Mouse (Mus musculus): Measurements from ENCODE around the gene Ank2.

DNA sequence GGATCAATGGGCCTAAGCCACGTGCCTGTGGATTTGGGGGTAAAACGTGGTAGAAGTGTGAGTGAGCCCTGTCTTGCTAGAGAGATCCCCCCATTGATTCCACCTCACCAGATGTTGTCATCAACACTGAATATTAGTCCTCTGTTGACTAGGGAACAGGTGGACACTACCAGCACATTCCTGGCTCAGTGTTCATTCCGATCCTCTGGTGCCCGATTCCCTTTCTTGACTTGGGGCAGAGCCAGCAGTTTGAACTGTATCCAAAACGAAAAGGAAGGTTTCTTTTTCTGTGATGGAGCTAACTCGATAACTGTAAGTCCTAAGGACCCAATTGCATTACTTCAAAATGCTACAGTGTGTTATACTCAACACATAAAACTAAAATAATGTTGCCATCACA lies 382.9 kb downstream of the Ank2 start:
- TF ChIP-seq CTCF (IDR thresholded peaks at IDR 0.05; ENCODE audit: insufficient read depth, low read length) (no peak), POLR2A (IDR thresholded peaks at IDR 0.05; ENCODE audit: borderline replicate concordance, extremely low read depth, low read depth, low read length) (no peak)
